19 mouse cellular contexts compared by ENCODE assay signal in the genomic region with DNA sequence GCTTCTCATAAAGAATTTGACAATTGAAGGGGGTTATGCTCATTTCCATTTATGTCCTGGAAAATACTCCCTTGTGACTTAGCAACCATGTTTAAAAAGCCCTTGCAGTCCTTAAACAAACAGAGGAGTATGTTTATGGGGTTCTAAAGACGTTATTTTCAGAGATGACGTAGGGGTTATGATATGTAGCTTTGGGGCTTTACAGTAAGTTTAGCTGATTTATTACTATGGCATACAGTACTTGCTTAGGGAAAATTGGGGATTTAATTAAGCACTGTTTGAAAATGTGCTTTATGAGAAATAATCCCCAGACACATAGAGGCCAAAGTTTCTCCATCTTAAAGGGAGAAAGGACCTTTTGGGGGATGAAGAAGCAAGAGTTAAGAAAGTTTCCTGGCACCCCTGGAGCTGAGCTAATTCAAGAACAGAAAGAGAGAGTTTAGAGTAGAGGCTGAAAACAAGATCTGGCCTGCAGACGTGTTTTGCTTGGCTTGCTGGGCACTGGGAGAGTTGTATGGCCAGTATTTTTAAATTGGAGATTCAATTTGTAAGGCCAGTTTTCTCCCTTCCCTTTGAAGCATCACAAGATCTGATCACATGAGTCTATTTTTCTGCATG.
A peak's percentile ranks its signal among the peaks of the same experiment; 100 is the strongest.
DNase-seq lines count a peak whose midpoint lies in the region; ATAC-seq and TF ChIP-seq lines count a peak whose summit lies in the region.
"Had no signal": no experiment of that assay in that cellular context is flagged by ENCODE, and none has a peak within 500 bp of the region (broad histone marks: within the 10 kb centered on the region; RNA-seq: fewer than 3 reads in every experiment).

No protein-coding gene starts in this region.

- TF ChIP-seq CTCF in embryonic fibroblast, embryonic 13.5 days (IDR thresholded peaks at IDR 0.05; ENCODE audit: borderline replicate concordance, insufficient read depth, low read length): no peak

- 48% methylated on average over 3 of the region's 3 CpGs for WGBS in kidney, embryonic 16.5 days
- 30% methylated on average over 3 of the region's 3 CpGs for WGBS in stomach, embryonic 15.5 days

- DNase-seq in heart, adult 11 months: peak; percentile 77
- no peak for DNase-seq in heart, adult 9 months (ENCODE audit: low spot score in 2 of 2)
- DNase-seq in kidney, adult 11 months: no peak
- DNase-seq in natural killer cell, adult 2 months (ENCODE audit: low spot score in 2 of 2): no peak
- no peak for DNase-seq in testis, postnatal 10 days (ENCODE audit: low spot score)
- DNase-seq: adrenal gland, postnatal 25 days; cerebellum, adult 8-10 months; gastrocnemius, postnatal 14 days; layer of hippocampus, adult 9-11 months; liver, postnatal 0 days; lung, postnatal 36 days had no signal

- H3K27me3 ChIP-seq in kidney, embryonic 16.5 days (ENCODE audit: insufficient read depth, low read length): no peaks in the 10 kb centered on the region
- H3K27me3 ChIP-seq in stomach, embryonic 15.5 days (replicated peaks): no peaks in the 10 kb centered on the region
- H3K27me3 ChIP-seq: forebrain, embryonic 15.5 days; hindbrain, embryonic 13.5 days; megakaryocyte, embryonic 14.5 days; neural tube, embryonic 13.5 days had no signal

- ATAC-seq in kidney, embryonic 16.5 days (ENCODE audit: low FRiP score, low TSS enrichment): no peak
- no peak for ATAC-seq in stomach, embryonic 15.5 days (ENCODE audit: insufficient read depth, low FRiP score, low read depth)
- ATAC-seq: forebrain, embryonic 15.5 days; liver, postnatal 0 days; midbrain, embryonic 13.5 days had no signal

- H3K4me1 ChIP-seq in kidney, embryonic 16.5 days (ENCODE audit: insufficient read depth, low read length): peaks cover 35% of the 10 kb centered on the region
- H3K4me1 ChIP-seq in embryonic fibroblast, embryonic 13.5 days (ENCODE audit: control insufficient read depth, insufficient read depth, low read length): peaks cover 8% of the 10 kb centered on the region
- no peaks in the 10 kb centered on the region for H3K4me1 ChIP-seq in stomach, embryonic 15.5 days
- H3K4me1 ChIP-seq: forebrain, embryonic 15.5 days; megakaryocyte, embryonic 14.5 days had no signal

- H3K36me3 ChIP-seq in kidney, embryonic 16.5 days (ENCODE audit: insufficient read depth, low read length): no peaks in the 10 kb centered on the region
- H3K36me3 ChIP-seq in stomach, embryonic 15.5 days: no peaks in the 10 kb centered on the region
- H3K36me3 ChIP-seq: forebrain, embryonic 15.5 days; hindbrain, embryonic 13.5 days; midbrain, embryonic 13.5 days; neural tube, embryonic 13.5 days had no signal

- H3K9me3 ChIP-seq in kidney, embryonic 16.5 days (ENCODE audit: low read length): no peaks in the 10 kb centered on the region
- no peaks in the 10 kb centered on the region for H3K9me3 ChIP-seq in stomach, embryonic 15.5 days
- H3K9me3 ChIP-seq: forebrain, embryonic 15.5 days; hindbrain, embryonic 13.5 days; megakaryocyte, embryonic 14.5 days; midbrain, embryonic 13.5 days; neural tube, embryonic 13.5 days had no signal

- no peak overlapping the region for H3K4me3 ChIP-seq in kidney, embryonic 16.5 days (ENCODE audit: low read length)
- no peak overlapping the region for H3K4me3 ChIP-seq in embryonic fibroblast, embryonic 13.5 days (ENCODE audit: insufficient read depth, low read length)
- H3K4me3 ChIP-seq in stomach, embryonic 15.5 days (replicated peaks): no peak overlapping the region
- H3K4me3 ChIP-seq: forebrain, embryonic 15.5 days; hindbrain, embryonic 13.5 days; megakaryocyte, embryonic 14.5 days; midbrain, embryonic 13.5 days; neural tube, embryonic 13.5 days had no signal

- no peak for TF ChIP-seq POLR2A in embryonic fibroblast, embryonic 13.5 days (IDR thresholded peaks at IDR 0.05; ENCODE audit: low read depth, low read length)

- 0 out of 2 replicates have a peak overlapping the region, but pooled peaks have one; percentile 34 for H3K27ac ChIP-seq in kidney, embryonic 16.5 days (ENCODE audit: low read length)
- H3K27ac ChIP-seq in embryonic fibroblast, embryonic 13.5 days (ENCODE audit: insufficient read depth, low read length): peak overlapping the region; percentile 86
- peak overlapping the region; percentile 53; the same call in 1 of the 2 replicates for H3K27ac ChIP-seq in stomach, embryonic 15.5 days
- H3K27ac ChIP-seq: forebrain, embryonic 15.5 days; hindbrain, embryonic 13.5 days; midbrain, embryonic 13.5 days; neural tube, embryonic 13.5 days had no signal

- H3K9ac ChIP-seq in kidney, embryonic 16.5 days (replicated peaks; ENCODE audit: low read length): no peak overlapping the region
- H3K9ac ChIP-seq in stomach, embryonic 15.5 days: no peak overlapping the region
- H3K9ac ChIP-seq: forebrain, embryonic 15.5 days; hindbrain, embryonic 13.5 days; liver, postnatal 0 days; midbrain, embryonic 13.5 days; neural tube, embryonic 13.5 days had no signal

- no peak overlapping the region for H3K4me2 ChIP-seq in kidney, embryonic 16.5 days (replicated peaks; ENCODE audit: low read depth, low read length)
- no peak overlapping the region for H3K4me2 ChIP-seq in stomach, embryonic 15.5 days
- H3K4me2 ChIP-seq: forebrain, embryonic 15.5 days; hindbrain, embryonic 13.5 days; midbrain, embryonic 13.5 days; neural tube, embryonic 13.5 days had no signal

Comparison
In these comparisons a context has a peak if more than half of its experiments do, and no peak if none do; other contexts are left out.
1. H3K27ac ChIP-seq: peak in every context shown above with its lines; median percentile 86 in embryonic fibroblast, embryonic 13.5 days; 53 in stomach, embryonic 15.5 days; 34 in kidney, embryonic 16.5 days.